Mouse (Mus musculus) bone marrow macrophage, adult 2 months (primary cell): ENCODE measurements around the gene Stk39.

Experiments
- CTCF ChIP-seq: IDR thresholded peaks from 2 replicates; pipeline ENCODE4 v1.5.1; 2012; ENCODE audit warnings: low read depth, mild to moderate bottlenecking, low read length, moderate library complexity
- POLR2A ChIP-seq: IDR thresholded peaks from 2 replicates; pipeline ENCODE4 v1.6.1; 2012; ENCODE audit warnings: mild to moderate bottlenecking, low read depth, low read length, borderline replicate concordance

DNA sequence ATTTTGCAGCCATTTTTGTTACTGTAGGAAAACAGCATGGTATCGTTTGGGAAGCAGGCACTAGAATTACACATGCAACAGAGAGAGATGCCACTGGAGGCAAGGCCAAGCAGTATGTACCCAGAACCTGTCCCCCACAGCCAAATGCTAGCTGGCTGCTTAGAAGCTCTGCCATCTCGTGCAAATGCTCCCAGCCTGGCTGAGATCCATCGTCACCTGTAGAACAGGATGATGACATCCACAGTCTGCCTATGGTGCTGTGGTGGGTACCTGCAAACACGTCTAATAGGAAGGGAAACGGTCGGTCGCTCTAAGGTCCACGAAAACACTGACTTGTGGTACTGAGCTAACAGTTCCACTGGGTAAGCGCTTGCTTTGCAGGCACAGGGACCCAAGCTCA lies 32.5 kb downstream of the Stk39 start:
- TF ChIP-seq CTCF: no peak
- no peak for TF ChIP-seq POLR2A
